Mouse (Mus musculus) c-Kit-positive CD71-positive TER-119-negative erythroid progenitor cells, embryonic 14.5 days (primary cell): ENCODE measurements around the gene Mal.
A peak's percentile ranks its signal among the peaks of the same experiment; 100 is the strongest.
"Not testable (repeated sequence)": the region's sequence is repeated elsewhere in the genome, so short reads cannot be mapped to it uniquely, and the experiment has no call there.

Source experiments
- DNase-seq: peaks from one replicate; pipeline ENCODE4 v3.0.0-alpha.2; 2013; ENCODE audit warnings: low read depth

Gene Mal

GRCm38 (mm10) chr2:127624786-127625185 is 31.7 kb downstream of the Mal start:
- DNase-seq, result no peak

- DNase-seq, result no peak
These were observed 34.4 kb downstream of the Mal start for GRCm38 (mm10) chr2:127622065-127622464.

GRCm38 (mm10) chr2:127619311-127619710 is 37.2 kb downstream of the Mal start:
- DNase-seq, result no peak

DNA sequence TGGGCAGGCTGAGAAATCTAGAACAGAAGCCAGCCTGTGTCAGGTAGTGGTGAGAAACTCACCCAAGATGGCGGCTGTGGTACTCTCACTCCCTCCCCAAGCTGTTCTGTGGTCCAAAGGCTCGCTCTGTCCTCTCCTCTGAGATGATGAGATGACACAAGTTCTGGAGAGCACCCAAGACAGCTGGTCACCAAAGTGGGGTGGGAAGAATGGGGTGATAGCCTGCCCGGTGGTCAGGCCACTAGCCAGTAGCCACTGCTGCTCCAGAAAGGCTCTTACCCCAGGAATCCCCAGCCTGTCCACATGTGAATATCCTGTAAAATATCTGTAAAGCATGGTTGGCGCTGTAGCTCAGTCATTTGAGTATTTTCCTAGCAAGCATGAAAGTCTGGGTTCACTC is 44.2 kb downstream of the Mal start:
- no peak for DNase-seq

GRCm38 (mm10) chr2:127611386-127611785 is 45.1 kb downstream of the Mal start:
- DNase-seq, result no peak

- no peak for DNase-seq
These were observed 47.5 kb downstream of the Mal start for GRCm38 (mm10) chr2:127608986-127609385.

DNA sequence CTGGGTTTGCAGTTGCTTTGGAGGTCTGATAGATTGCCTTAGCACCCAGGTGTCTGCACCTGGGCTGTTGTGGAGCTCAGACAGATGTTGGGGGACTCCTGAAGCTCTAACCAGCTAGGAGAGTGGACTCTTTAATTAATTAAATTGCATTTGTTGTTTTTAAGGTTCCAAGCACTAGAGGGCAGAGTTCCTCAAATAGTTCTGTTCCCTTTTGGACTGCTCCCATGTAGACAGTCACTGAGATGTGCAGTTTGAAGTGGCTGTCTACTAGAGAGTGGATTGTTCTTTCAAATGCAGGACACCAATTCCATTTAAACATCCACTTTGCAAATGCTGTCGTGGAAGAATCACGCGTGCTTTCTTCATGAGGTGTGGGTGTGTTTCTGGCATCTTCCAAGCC is 48.3 kb downstream of the Mal start:
- no peak for DNase-seq

- no peak for DNase-seq
These were observed 51.3 kb downstream of the Mal start for GRCm38 (mm10) chr2:127605203-127605602.

- DNase-seq, result not testable (repeated sequence)
These were observed 53.1 kb downstream of the Mal start for GRCm38 (mm10) chr2:127603383-127603782.

DNA sequence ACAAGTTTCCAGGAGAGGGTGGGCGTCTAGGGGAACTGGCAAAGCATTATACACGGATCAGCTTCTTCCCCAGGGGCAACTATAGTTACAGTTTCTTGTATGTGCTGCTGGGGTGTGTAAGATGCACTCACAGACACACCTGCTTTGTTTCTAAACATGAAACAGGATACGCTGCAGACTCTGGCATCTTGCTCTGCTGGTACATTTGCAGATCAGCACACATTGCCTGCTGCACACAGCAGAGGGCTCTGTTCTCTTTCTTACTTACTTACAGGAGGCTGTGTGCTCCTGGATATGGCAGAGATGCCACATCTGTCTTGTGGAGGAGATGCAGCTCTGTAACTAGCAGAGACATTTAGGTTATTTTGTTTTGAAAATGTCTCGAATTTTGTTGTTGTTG is 65.7 kb downstream of the Mal start:
- no peak for DNase-seq

DNA sequence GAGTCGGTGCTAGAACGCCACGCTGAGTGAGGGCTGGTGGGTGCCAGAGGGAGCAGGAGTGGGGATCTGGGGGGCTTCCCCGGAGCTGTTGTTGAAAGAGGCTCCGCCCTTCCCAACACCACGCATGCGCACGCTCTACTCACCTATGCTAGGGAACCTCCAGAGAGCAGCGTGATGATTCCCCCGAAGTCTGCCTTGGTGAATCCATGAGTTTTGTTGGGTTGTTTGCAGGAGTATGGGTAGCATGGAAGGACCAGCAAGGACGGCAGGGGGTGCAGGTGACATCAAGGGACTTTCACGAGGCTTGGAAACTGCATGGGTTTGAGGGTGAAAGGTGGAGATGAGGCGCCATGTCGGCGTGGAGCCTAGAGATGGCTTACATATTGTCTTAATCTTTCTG is 66.3 kb downstream of the Mal start:
- no peak for DNase-seq

GRCm38 (mm10) chr2:127588897-127589296 is 67.6 kb downstream of the Mal start:
- DNase-seq, result no peak

DNA sequence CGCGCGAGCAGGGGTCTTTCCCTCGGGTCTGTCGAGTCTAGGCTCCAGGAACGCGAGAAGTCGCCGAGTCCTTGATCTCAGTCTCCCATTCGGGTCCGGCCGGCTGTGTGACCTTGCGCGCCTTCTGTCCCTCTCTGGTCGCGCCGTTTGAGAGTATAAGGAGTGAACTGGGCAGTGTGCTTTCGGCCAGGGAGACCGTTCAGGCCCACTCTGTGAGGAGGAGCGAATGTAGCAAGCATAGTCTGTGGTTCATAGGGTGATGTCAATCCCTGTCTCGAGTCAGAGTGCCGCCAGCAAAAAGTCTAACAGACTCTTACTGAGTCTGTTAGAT is 69.0 kb downstream of the Mal start:
- no peak for DNase-seq

- DNase-seq, result peak; percentile 62
These were observed 69.6 kb downstream of the Mal start, which contains the start of the genes Zfp661 and Mrps5 for GRCm38 (mm10) chr2:127586694-127587513. Gene Zfp661, minus strand, starts transcription at chr2:127587094. Gene Mrps5, plus strand, starts transcription at chr2:127587222.

DNA sequence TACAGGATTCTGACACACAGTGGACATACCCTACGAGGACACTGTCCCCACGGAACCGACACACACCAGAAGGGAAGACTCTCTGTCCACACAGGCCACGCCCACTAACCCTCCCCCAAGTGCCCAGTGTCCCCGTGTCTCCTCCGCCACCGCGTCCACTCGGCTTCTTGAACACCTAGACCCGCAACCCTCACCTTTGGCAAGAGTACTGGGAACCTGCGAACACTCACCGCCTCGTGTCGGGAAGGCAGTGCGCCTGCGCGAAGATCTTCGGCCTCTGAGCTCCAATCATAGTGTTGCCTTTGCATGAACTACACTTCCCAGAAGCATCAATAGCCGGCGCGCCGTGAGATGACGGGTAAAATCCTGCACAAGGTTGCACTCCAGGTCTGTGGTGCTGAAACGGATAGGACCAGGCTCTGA is 72.0 kb downstream of the Mal start:
- peak; percentile 92 for DNase-seq
